Mouse (Mus musculus) kidney, embryonic 14.5 days (tissue): ENCODE measurements at regions not wholly inside any gene's neighbourhood (a gene's known extent, or its start where the extent isn't known, plus 50 kb on each side); places are given as distances from the start of the nearest gene placed in this dataset. TPM values are rescaled to one million over a fixed set of nuclear protein-coding genes. Genes with fewer than 3 reads are reported as not detected.

ENCODE experiments used
- ATAC-seq: fragments of 200-750 bp; cut with Nextera tagmentation; 2 replicates; pipeline ENCODE4 v1.8.0; 2017; ENCODE audit warnings: moderate number of reproducible peaks, mild to moderate bottlenecking, moderate TSS enrichment, moderate library complexity; ENCODE audit not compliant: low FRiP score, low TSS enrichment
- H3K27ac ChIP-seq: fragments of 300-500 bp; sonication (generic); 2 replicates; pipeline ENCODE4 v1.5.1; 2014; ENCODE audit warnings: low read depth, mild to moderate bottlenecking, low read length, moderate library complexity, mixed read lengths
- H3K27me3 ChIP-seq: fragments of 300-500 bp; sonication (generic); 2 replicates; pipeline ENCODE4 v1.6.1; 2014; ENCODE audit warnings: mild to moderate bottlenecking, low read length; ENCODE audit not compliant: control insufficient read depth, insufficient read depth
- H3K36me3 ChIP-seq: fragments of 300-500 bp; sonication (generic); 2 replicates; pipeline ENCODE4 v1.6.1; 2014; ENCODE audit warnings: low read length, mixed read lengths; ENCODE audit not compliant: control insufficient read depth, insufficient read depth
- H3K4me1 ChIP-seq: fragments of 300-500 bp; sonication (generic); 2 replicates; pipeline ENCODE4 v1.6.1; 2014; ENCODE audit warnings: low read length, mixed read lengths; ENCODE audit not compliant: control insufficient read depth, insufficient read depth
- H3K4me2 ChIP-seq: fragments of 300-500 bp; sonication (generic); replicated peaks from 2 replicates; pipeline ENCODE4 v1.6.1; 2014; ENCODE audit warnings: low read depth, mild to moderate bottlenecking, low read length
- H3K4me3 ChIP-seq: fragments of 300-500 bp; sonication (generic); 2 replicates; pipeline ENCODE4 v1.5.1; 2014; ENCODE audit warnings: mild to moderate bottlenecking, low read length
- H3K9ac ChIP-seq: fragments of 300-500 bp; sonication (generic); 2 replicates; pipeline ENCODE4 v1.6.1; 2014; ENCODE audit warnings: low read depth, mild to moderate bottlenecking, low read length, moderate library complexity
- H3K9me3 ChIP-seq: fragments of 300-500 bp; sonication (generic); 2 replicates; pipeline ENCODE4 v1.6.1; 2016; ENCODE audit warnings: low read length; ENCODE audit not compliant: control insufficient read depth
- WGBS: fragments of 180-500 bp; shearing (Covaris S2); extraction: QIAGEN DNeasy Blood & Tissue Kit; methylation state at CpG from one replicate; pipeline ENCODE4 v1.1.7; 2014; 5-methylcytosine and 5-hydroxymethylcytosine counted together
- microRNA-seq: library from miRNA; unstranded; fragments of <30 nt; microRNA quantifications from one replicate; pipeline ENCODE4, GENCODE M21; 2016

DNA sequence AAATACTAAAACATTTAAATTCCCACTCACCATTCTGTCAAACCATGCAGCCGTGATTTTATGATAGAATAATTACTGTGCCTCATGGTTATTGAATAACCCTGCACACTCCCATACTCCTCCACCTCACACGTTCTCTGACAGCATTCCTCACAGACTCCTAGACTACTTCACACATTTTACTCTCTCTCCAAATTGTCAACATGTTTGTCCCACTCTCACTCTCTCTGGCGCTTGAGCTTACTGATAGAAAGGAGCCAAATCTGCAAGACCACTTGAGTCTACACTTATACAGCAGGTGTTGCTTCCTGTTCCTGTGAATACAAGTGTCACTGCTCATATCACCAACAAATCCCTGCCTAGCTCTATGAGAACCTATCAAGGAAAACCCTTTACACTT is 102.9 kb upstream of the Sema3a start:
- H3K9me3 ChIP-seq = no peaks in the 10 kb centered on the region
- no peaks in the 10 kb centered on the region for H3K4me1 ChIP-seq
- H3K27ac ChIP-seq = no peak overlapping the region
- no peak overlapping the region for H3K4me3 ChIP-seq
- ATAC-seq = no peak
- no peak overlapping the region for H3K4me2 ChIP-seq
- H3K27me3 ChIP-seq = no peaks in the 10 kb centered on the region
- 55% methylated on average over 3 of the region's 3 CpGs for WGBS
- no peak overlapping the region for H3K9ac ChIP-seq
- H3K36me3 ChIP-seq = no peaks in the 10 kb centered on the region

- ATAC-seq = no peak
- no peak overlapping the region for H3K4me2 ChIP-seq
- H3K9me3 ChIP-seq = no peaks in the 10 kb centered on the region
- no peak overlapping the region for H3K4me3 ChIP-seq
- 90% methylated on average over 3 of the region's 3 CpGs for WGBS
- H3K4me1 ChIP-seq = no peaks in the 10 kb centered on the region
- no peak overlapping the region for H3K27ac ChIP-seq
- H3K36me3 ChIP-seq = no peaks in the 10 kb centered on the region
- H3K27me3 ChIP-seq = no peaks in the 10 kb centered on the region
- no peak overlapping the region for H3K9ac ChIP-seq
Measured at GRCm38 (mm10) chr5:13033332-13033731, 91.9 kb upstream of the Sema3a start.

- no peak overlapping the region for H3K4me3 ChIP-seq
- H3K9me3 ChIP-seq = no peaks in the 10 kb centered on the region
- no peak overlapping the region for H3K27ac ChIP-seq
- no peaks in the 10 kb centered on the region for H3K27me3 ChIP-seq
- H3K36me3 ChIP-seq = no peaks in the 10 kb centered on the region
- WGBS = 60% methylated on average over 2 of the region's 2 CpGs
- no peak overlapping the region for H3K9ac ChIP-seq
- ATAC-seq = no peak
- H3K4me2 ChIP-seq = no peak overlapping the region
- no peaks in the 10 kb centered on the region for H3K4me1 ChIP-seq
Measured at GRCm38 (mm10) chr5:13036127-13036526, 89.1 kb upstream of the Sema3a start.

- Histone ChIP-seq H3K27ac (no peak overlapping the region), H3K9me3 (no peaks in the 10 kb centered on the region), H3K36me3 (no peaks in the 10 kb centered on the region), H3K9ac (no peak overlapping the region), H3K27me3 (no peaks in the 10 kb centered on the region), H3K4me3 (no peak overlapping the region), H3K4me2 (no peak overlapping the region), H3K4me1 (no peaks in the 10 kb centered on the region)
- 62% methylated on average over 2 of the region's 2 CpGs for WGBS
- ATAC-seq = no peak
Measured at GRCm38 (mm10) chr5:13058883-13059423, 66.3 kb upstream of the Sema3a start.

DNA sequence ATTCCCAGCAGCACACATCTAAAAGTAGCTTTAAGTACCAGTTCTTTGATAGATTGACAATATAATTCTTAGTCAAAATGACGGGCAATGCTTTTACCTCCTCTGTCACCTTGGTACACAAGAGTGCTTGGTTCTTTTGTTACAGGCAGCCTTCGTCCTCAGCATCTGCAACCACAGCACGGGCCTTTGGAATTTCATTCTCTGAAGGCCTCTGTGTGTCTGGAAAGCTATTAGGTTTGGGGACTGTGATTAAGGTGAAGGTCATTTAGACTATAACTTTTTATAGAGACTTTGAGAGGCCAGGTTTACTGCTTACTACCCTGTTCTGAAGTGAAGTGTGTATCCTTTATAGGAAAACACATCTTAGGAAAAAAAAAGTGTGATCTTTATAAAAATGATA is 58.3 kb upstream of the Sema3a start:
- Histone ChIP-seq H3K4me1 (no peaks in the 10 kb centered on the region), H3K9ac (no peak overlapping the region), H3K4me2 (no peak overlapping the region), H3K27ac (no peak overlapping the region), H3K36me3 (no peaks in the 10 kb centered on the region), H3K9me3 (no peaks in the 10 kb centered on the region), H3K27me3 (no peaks in the 10 kb centered on the region), H3K4me3 (no peak overlapping the region)
- 33% methylated on average over 3 of the region's 3 CpGs for WGBS
- ATAC-seq = no peak

Small RNAs in the stretch of these regions (microRNA-seq; reads per million reads assigned to microRNA genes)
- not detected for gene Gm23243
